Mouse (Mus musculus) CH12.LX (cell line): ENCODE measurements at regions not wholly inside any gene's neighbourhood (a gene's known extent, or its start where the extent isn't known, plus 50 kb on each side); places are given as distances from the start of the nearest gene placed in this dataset.

Source experiments
- DNase-seq: peaks from one replicate; pipeline ENCODE4 v3.0.0-alpha.2; 2013; ENCODE audit errors: extremely low read depth
- H3K27ac ChIP-seq: 2 replicates; pipeline ENCODE4 v1.5.1; 2012; ENCODE audit warnings: low read depth, mild to moderate bottlenecking, control low read depth, moderate library complexity; ENCODE audit not compliant: insufficient read depth
- H3K27me3 ChIP-seq: replicated peaks from 2 replicates; pipeline ENCODE3; 2012; ENCODE audit warnings: inconsistent platforms
- H3K36me3 ChIP-seq, 2 experiments: replicated peaks in 1 of 2; 2 replicates each; pipeline versions ENCODE3 to v1.6.1; 2012; ENCODE audit warnings: inconsistent platforms in 1 of 2, low read length in 1 of 2, mild to moderate bottlenecking in 1 of 2, mixed read lengths in 1 of 2, moderate library complexity in 1 of 2; ENCODE audit not compliant: control insufficient read depth in 1 of 2, insufficient read depth in 1 of 2
- H3K4me1 ChIP-seq, 2 experiments: 2 replicates each; pipeline ENCODE4 v1.6.1; 2012; ENCODE audit warnings: inconsistent platforms in 1 of 2, moderate library complexity in 1 of 2; ENCODE audit not compliant: insufficient read depth in 2 of 2, control insufficient read depth in 1 of 2
- H3K4me2 ChIP-seq: 2 replicates; pipeline ENCODE4 v1.6.1; 2012; ENCODE audit warnings: low read depth, mild to moderate bottlenecking, control low read depth; ENCODE audit not compliant: poor library complexity, insufficient read depth, severe bottlenecking
- H3K4me3 ChIP-seq, 3 experiments: fragments of 150-350 bp in 1 of 3; sonication (generic) in 1 of 3; replicated peaks in 1 of 3; 2 replicates each; pipeline versions ENCODE3 to v1.5.1; 2011 to 2012; ENCODE audit warnings: low read depth in 2 of 3, low read length in 2 of 3, mild to moderate bottlenecking in 2 of 3, moderate library complexity in 2 of 3, control low read depth in 1 of 3, improper control_type of control experiment in 1 of 3, inconsistent platforms in 1 of 3, mixed read lengths in 1 of 3; ENCODE audit not compliant: poor library complexity in 1 of 3
- H3K79me2 ChIP-seq: replicated peaks from 2 replicates; pipeline ENCODE4 v1.6.1; 2012; ENCODE audit warnings: mild to moderate bottlenecking, moderate library complexity; ENCODE audit not compliant: control insufficient read depth, poor library complexity, insufficient read depth, severe bottlenecking; ENCODE audit errors: extremely low read depth
- H3K9ac ChIP-seq: 2 replicates; pipeline ENCODE4 v1.6.1; 2012; ENCODE audit warnings: low read depth, mild to moderate bottlenecking, control low read depth, moderate library complexity; ENCODE audit not compliant: insufficient read depth
- H3K9me3 ChIP-seq: replicated peaks from 2 replicates; pipeline ENCODE3; 2012; ENCODE audit warnings: low read length, inconsistent platforms, mixed read lengths
- BHLHE40 ChIP-seq: IDR thresholded peaks from 2 replicates; pipeline ENCODE4 v1.6.1; 2011; ENCODE audit warnings: mild to moderate bottlenecking, low read depth, low read length, improper control_type of control experiment
- CHD1 ChIP-seq: IDR thresholded peaks from 2 replicates; pipeline ENCODE4 v1.6.1; 2012; ENCODE audit warnings: low read depth, low read length, improper control_type of control experiment, inconsistent platforms
- CTCF ChIP-seq, 2 experiments: IDR thresholded peaks in 1 of 2; conservative IDR thresholded peaks in 1 of 2; 2 replicates each; pipeline ENCODE4 v1.5.1; 2011 to 2012; ENCODE audit warnings: low read depth in 2 of 2, low read length in 2 of 2, improper control_type of control experiment in 1 of 2, inconsistent platforms in 1 of 2, mild to moderate bottlenecking in 1 of 2, moderate library complexity in 1 of 2
- E2F4 ChIP-seq: IDR thresholded peaks from 2 replicates; pipeline ENCODE4 v1.6.1; 2011; ENCODE audit warnings: low read depth, low read length, improper control_type of control experiment; ENCODE audit not compliant: insufficient replicate concordance
- ELF1 ChIP-seq: IDR thresholded peaks from 2 replicates; pipeline ENCODE4 v1.6.1; 2014; ENCODE audit warnings: low read depth, mild to moderate bottlenecking, inconsistent platforms, low read length, improper control_type of control experiment
- ETS1 ChIP-seq: conservative IDR thresholded peaks from 2 replicates; pipeline ENCODE4 v1.6.1; 2012; ENCODE audit warnings: low read depth, mild to moderate bottlenecking, inconsistent platforms, low read length, improper control_type of control experiment, moderate library complexity
- GABPA ChIP-seq: IDR thresholded peaks from 2 replicates; pipeline ENCODE4 v1.6.1; 2012; ENCODE audit warnings: low read depth, low read length, improper control_type of control experiment, inconsistent platforms; ENCODE audit not compliant: insufficient replicate concordance
- HCFC1 ChIP-seq: IDR thresholded peaks from 2 replicates; pipeline ENCODE4 v1.6.1; 2012; ENCODE audit warnings: low read depth, mild to moderate bottlenecking, inconsistent platforms, low read length, improper control_type of control experiment
- JUN ChIP-seq: IDR thresholded peaks from 2 replicates; pipeline ENCODE4 v1.6.1; 2011; ENCODE audit warnings: low read depth, mild to moderate bottlenecking, low read length, improper control_type of control experiment, moderate library complexity; ENCODE audit not compliant: insufficient read depth
- MAX ChIP-seq: IDR thresholded peaks from 2 replicates; pipeline ENCODE4 v1.6.1; 2011; ENCODE audit warnings: low read length, improper control_type of control experiment
- MEF2A ChIP-seq: IDR thresholded peaks from 2 replicates; pipeline ENCODE4 v1.6.1; 2014; ENCODE audit warnings: low read depth, mild to moderate bottlenecking, inconsistent platforms, low read length, improper control_type of control experiment, borderline replicate concordance
- MXI1 ChIP-seq: IDR thresholded peaks from 2 replicates; pipeline ENCODE4 v1.6.1; 2011; ENCODE audit warnings: mild to moderate bottlenecking, low read depth, low read length, improper control_type of control experiment
- MYC ChIP-seq: IDR thresholded peaks from 2 replicates; pipeline ENCODE4 v1.6.1; 2011; ENCODE audit warnings: low read depth, mild to moderate bottlenecking, improper control_type of control experiment, low read length
- NELFE ChIP-seq: IDR thresholded peaks from 2 replicates; pipeline ENCODE4 v1.6.1; 2011; ENCODE audit warnings: low read depth, low read length, improper control_type of control experiment
- NRF1 ChIP-seq: IDR thresholded peaks from 2 replicates; pipeline ENCODE4 v1.6.1; 2014; ENCODE audit warnings: low read depth, mild to moderate bottlenecking, inconsistent platforms, low read length, improper control_type of control experiment, moderate library complexity
- PAX5 ChIP-seq: IDR thresholded peaks from 2 replicates; pipeline ENCODE4 v1.6.1; 2012; ENCODE audit warnings: low read length, inconsistent platforms, mixed read lengths
- POLR2A ChIP-seq: IDR thresholded peaks from 2 replicates; pipeline ENCODE4 v1.6.1; 2011; ENCODE audit warnings: low read depth, mild to moderate bottlenecking, improper control_type of control experiment, low read length
- POLR2AphosphoS2 ChIP-seq: IDR thresholded peaks from 2 replicates; pipeline ENCODE4 v1.6.1; 2011; ENCODE audit warnings: low read depth, low read length, improper control_type of control experiment
- RAD21 ChIP-seq: IDR thresholded peaks from 2 replicates; pipeline ENCODE4 v1.6.1; 2011; ENCODE audit warnings: low read depth, mild to moderate bottlenecking, low read length, improper control_type of control experiment, moderate library complexity
- RCOR1 ChIP-seq: conservative IDR thresholded peaks from 2 replicates; pipeline ENCODE4 v1.6.1; 2012; ENCODE audit warnings: low read depth, mild to moderate bottlenecking, inconsistent platforms, low read length, improper control_type of control experiment
- SMC3 ChIP-seq: IDR thresholded peaks from 2 replicates; pipeline ENCODE4 v1.6.1; 2011; ENCODE audit warnings: low read depth, low read length, improper control_type of control experiment
- TCF12 ChIP-seq: IDR thresholded peaks from 2 replicates; pipeline ENCODE4 v1.6.1; 2014; ENCODE audit warnings: low read depth, mild to moderate bottlenecking, inconsistent platforms, low read length, improper control_type of control experiment
- UBTF ChIP-seq: IDR thresholded peaks from 2 replicates; pipeline ENCODE4 v1.6.1; 2012; ENCODE audit warnings: low read depth, mild to moderate bottlenecking, inconsistent platforms, low read length, improper control_type of control experiment, moderate library complexity
- USF2 ChIP-seq: conservative IDR thresholded peaks from 2 replicates; pipeline ENCODE4 v1.6.1; 2011; ENCODE audit warnings: low read depth, low read length, improper control_type of control experiment
- ZC3H11A ChIP-seq: IDR thresholded peaks from 2 replicates; pipeline ENCODE4 v1.6.1; 2012; ENCODE audit warnings: low read depth, mild to moderate bottlenecking, inconsistent platforms, low read length, improper control_type of control experiment
- ZMIZ1 ChIP-seq: IDR thresholded peaks from 2 replicates; pipeline ENCODE4 v1.6.1; 2012; ENCODE audit warnings: low read depth, mild to moderate bottlenecking, inconsistent platforms, low read length, improper control_type of control experiment
- dilution Hi-C: fragments of 300-500 bp; cut with MboI; formaldehyde crosslinking; loops from 2 replicates; pipeline ENCODE4 v1.14.3; 2020; ENCODE audit warnings: low sequenced_read_pairs; ENCODE audit not compliant: extremely low pct_unique_long_range_greater_than_20kb, extremely low pct_ligation_motif_present
- in situ Hi-C: fragments of 300-500 bp; cut with MboI; formaldehyde crosslinking; loops from 3 replicates; pipeline ENCODE4 v1.14.3; 2019; ENCODE audit warnings: low sequenced_read_pairs, low pct_ligation_motif_present, low pct_unique_long_range_greater_than_20kb, mixed read lengths

DNA sequence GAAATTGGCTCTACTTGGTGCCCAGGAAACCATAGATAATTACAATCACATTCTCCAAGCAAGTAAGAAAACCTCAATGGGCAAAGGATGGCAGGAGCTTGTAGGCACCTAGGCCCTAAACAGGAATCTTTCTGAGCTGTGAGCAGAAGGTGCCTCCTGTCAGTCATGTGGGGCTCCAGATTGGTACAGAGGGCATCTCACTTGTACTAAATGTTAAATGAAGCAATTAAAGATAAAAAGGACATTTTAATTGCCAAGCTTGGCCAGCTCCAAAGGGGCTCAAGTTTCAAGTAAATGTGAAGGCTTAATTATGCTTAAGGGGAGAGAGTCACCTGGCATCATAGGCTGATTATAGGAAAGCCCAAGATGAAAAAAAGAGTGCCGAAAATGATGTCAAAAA is 101.9 kb upstream of the Plxna2 start:
- Histone ChIP-seq H3K4me1 (no peaks in the 10 kb centered on the region), H3K27me3 (no peaks in the 10 kb centered on the region), H3K4me2 (no peak overlapping the region)
- in situ Hi-C loops: no loop called here
- no peak for TF ChIP-seq JUN
- TF ChIP-seq GABPA: no peak
- no peak for TF ChIP-seq RCOR1
- no peak for TF ChIP-seq HCFC1
- TF ChIP-seq USF2: no peak
- TF ChIP-seq ZC3H11A: no peak
- TF ChIP-seq MYC: no peak
- no peak for TF ChIP-seq UBTF
- no peak for TF ChIP-seq PAX5
- no peak for TF ChIP-seq BHLHE40
- TF ChIP-seq NRF1: no peak
- no peak for TF ChIP-seq MXI1
- TF ChIP-seq, all 38 proteins: peak for 0
- H3K9me3 ChIP-seq: no peaks in the 10 kb centered on the region
- no peak overlapping the region for H3K9ac ChIP-seq
- dilution Hi-C loops: no loop called here
- no peaks in the 10 kb centered on the region for H3K79me2 ChIP-seq
- no peak overlapping the region for H3K27ac ChIP-seq
- H3K36me3 ChIP-seq: no peaks in the 10 kb centered on the region
- no peak for DNase-seq
- H3K4me3 ChIP-seq: no peak overlapping the region

DNA sequence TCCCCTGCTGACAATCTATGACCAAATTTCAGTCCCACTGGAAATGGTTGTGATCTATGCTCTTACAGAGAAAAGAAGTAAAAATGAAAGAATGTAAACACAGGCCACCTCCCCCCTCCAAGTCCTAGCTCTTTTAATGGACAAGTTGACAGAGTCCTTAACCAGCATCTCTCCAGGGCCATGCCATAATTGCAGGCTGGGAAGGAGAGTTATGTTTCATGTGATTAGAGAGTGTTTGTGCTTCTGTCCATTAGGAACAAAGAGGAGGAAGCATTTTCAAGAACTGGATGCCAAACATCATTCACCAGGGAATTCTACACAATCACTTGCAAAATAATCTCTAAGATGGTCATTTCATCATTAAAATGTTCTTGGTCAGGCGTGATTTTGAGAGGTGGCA is 109.7 kb upstream of the Plxna2 start:
- no peak for TF ChIP-seq ELF1
- Histone ChIP-seq H3K79me2 (no peaks in the 10 kb centered on the region), H3K36me3 (no peaks in the 10 kb centered on the region), H3K4me3 (no peak overlapping the region), H3K9me3 (no peaks in the 10 kb centered on the region), H3K9ac (no peak overlapping the region), H3K4me2 (no peak overlapping the region), H3K27me3 (no peaks in the 10 kb centered on the region), H3K4me1 (no peaks in the 10 kb centered on the region), H3K27ac (no peak overlapping the region)
- dilution Hi-C loops (no loop called here), in situ Hi-C loops (no loop called here)
- no peak for DNase-seq

DNA sequence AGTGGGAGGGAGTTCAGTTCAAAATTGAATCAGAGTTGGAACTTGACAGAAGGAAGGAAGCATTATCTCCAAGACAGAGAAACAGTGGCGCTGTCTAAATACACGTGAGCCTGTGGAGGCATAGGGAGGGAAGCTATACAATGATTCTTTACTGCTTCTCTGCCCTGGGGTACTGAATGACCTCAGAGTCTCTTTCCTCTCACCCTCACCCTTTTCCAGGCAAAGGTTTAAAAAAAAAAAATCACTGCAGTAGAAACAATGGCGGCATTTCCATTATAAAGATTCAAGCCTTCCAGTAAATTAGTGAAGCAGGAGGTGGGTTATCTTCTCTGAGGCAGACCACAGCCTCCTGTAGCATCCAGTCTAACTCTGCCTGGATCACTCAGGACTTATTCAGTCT is 112.2 kb upstream of the Plxna2 start:
- no peak overlapping the region for H3K9ac ChIP-seq
- no peaks in the 10 kb centered on the region for H3K79me2 ChIP-seq
- H3K4me1 ChIP-seq: no peaks in the 10 kb centered on the region
- no peak overlapping the region for H3K4me2 ChIP-seq
- H3K9me3 ChIP-seq: no peaks in the 10 kb centered on the region
- no peak overlapping the region for H3K4me3 ChIP-seq
- dilution Hi-C loops: no loop called here
- no peak for DNase-seq
- H3K27ac ChIP-seq: no peak overlapping the region
- no peaks in the 10 kb centered on the region for H3K27me3 ChIP-seq
- in situ Hi-C loops: no loop called here
- H3K36me3 ChIP-seq: no peaks in the 10 kb centered on the region
- TF ChIP-seq MYC: no peak
- no peak for TF ChIP-seq MAX
- TF ChIP-seq ZMIZ1: no peak
- no peak for TF ChIP-seq NELFE
- TF ChIP-seq E2F4: no peak
- TF ChIP-seq HCFC1: no peak
- TF ChIP-seq TCF12: no peak
- TF ChIP-seq RAD21: no peak
- TF ChIP-seq BHLHE40: no peak
- no peak for TF ChIP-seq ETS1
- no peak for TF ChIP-seq POLR2A
- TF ChIP-seq MEF2A: no peak
- no peak for TF ChIP-seq CTCF (conservative IDR thresholded peaks at IDR 0.05 in 1 of 2, IDR thresholded peaks at IDR 0.05 in 1 of 2; ENCODE audit: low read depth in 2 of 2, low read length in 2 of 2)
- TF ChIP-seq SMC3: no peak
- TF ChIP-seq GABPA: no peak
- TF ChIP-seq CHD1: no peak
- TF ChIP-seq POLR2AphosphoS2: no peak
